In the genomic region with DNA sequence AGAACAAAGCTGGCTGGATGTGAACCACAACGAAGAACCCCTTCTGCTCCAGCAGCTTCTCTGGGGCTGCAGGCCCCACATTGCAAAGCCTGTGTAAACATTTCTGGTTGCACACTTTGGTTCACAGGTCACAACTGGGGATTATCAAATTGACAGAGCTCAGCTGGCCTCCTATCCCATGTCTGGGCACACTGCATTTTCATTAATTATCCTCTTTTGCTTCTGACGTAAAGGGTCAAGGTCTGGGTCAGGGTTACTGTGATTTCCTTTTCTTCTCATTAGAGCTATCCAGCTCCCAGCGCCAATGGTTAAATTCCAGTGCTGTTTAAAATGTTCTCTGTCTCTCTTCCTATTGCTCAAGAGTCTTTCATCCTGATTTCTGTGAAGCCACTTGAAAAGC, we compare ENCODE assay signal across 10 mouse cellular contexts.
A peak's percentile ranks its signal among the peaks of the same experiment; 100 is the strongest.
DNase-seq lines count a peak whose midpoint lies in the region; ATAC-seq lines count a peak whose summit lies in the region.
"Had no signal": no experiment of that assay in that cellular context is flagged by ENCODE, and none has a peak within 500 bp of the region (broad histone marks: within the 10 kb centered on the region; RNA-seq: fewer than 3 reads in every experiment).

No protein-coding gene starts in this region.

- H3K4me1 ChIP-seq in hindbrain, embryonic 11.5 days (replicated peaks; ENCODE audit: control insufficient read depth, insufficient read depth, low read length), result no peaks in the 10 kb centered on the region
- H3K4me1 ChIP-seq in hindbrain, embryonic 13.5 days (replicated peaks), result peaks cover 8% of the 10 kb centered on the region
- peaks cover 7% of the 10 kb centered on the region; the same call in 1 of the 2 replicates for H3K4me1 ChIP-seq in heart, embryonic 10.5 days
- H3K4me1 ChIP-seq in stomach, embryonic 14.5 days (ENCODE audit: control insufficient read depth, insufficient read depth, low read length), result peaks cover 12% of the 10 kb centered on the region
- H3K4me1 ChIP-seq in forebrain, embryonic 12.5 days, result peaks cover 5% of the 10 kb centered on the region; the same call in 1 of the 2 replicates

- no peak overlapping the region for H3K27ac ChIP-seq in hindbrain, embryonic 11.5 days (ENCODE audit: low read depth, low read length)
- no peak overlapping the region for H3K27ac ChIP-seq in hindbrain, embryonic 13.5 days
- H3K27ac ChIP-seq in heart, embryonic 10.5 days, result 0 out of 2 replicates have a peak overlapping the region, but pooled peaks have one; percentile 45
- H3K27ac ChIP-seq in stomach, embryonic 14.5 days (ENCODE audit: low read length), result peak overlapping the region; percentile 49; the same call in 1 of the 2 replicates
- no peak overlapping the region for H3K27ac ChIP-seq in forebrain, embryonic 12.5 days
- H3K27ac ChIP-seq: liver, embryonic 14.5 days had no signal

- no peaks in the 10 kb centered on the region for H3K27me3 ChIP-seq in hindbrain, embryonic 11.5 days (ENCODE audit: control insufficient read depth, insufficient read depth, low read length)
- no peaks in the 10 kb centered on the region for H3K27me3 ChIP-seq in hindbrain, embryonic 13.5 days
- no peaks in the 10 kb centered on the region for H3K27me3 ChIP-seq in heart, embryonic 10.5 days (ENCODE audit: insufficient read depth, poor library complexity, severe bottlenecking)
- H3K27me3 ChIP-seq in stomach, embryonic 14.5 days (ENCODE audit: control insufficient read depth, insufficient read depth, low read length), result no peaks in the 10 kb centered on the region
- no peaks in the 10 kb centered on the region for H3K27me3 ChIP-seq in forebrain, embryonic 12.5 days

- H3K9me3 ChIP-seq in hindbrain, embryonic 11.5 days (ENCODE audit: control insufficient read depth, low read length), result no peaks in the 10 kb centered on the region
- H3K9me3 ChIP-seq in hindbrain, embryonic 13.5 days, result no peaks in the 10 kb centered on the region
- no peaks in the 10 kb centered on the region for H3K9me3 ChIP-seq in heart, embryonic 10.5 days
- H3K9me3 ChIP-seq in stomach, embryonic 14.5 days (ENCODE audit: control insufficient read depth, low read depth, low read length), result no peaks in the 10 kb centered on the region
- H3K9me3 ChIP-seq in forebrain, embryonic 12.5 days, result no peaks in the 10 kb centered on the region

- no peak overlapping the region for H3K4me3 ChIP-seq in hindbrain, embryonic 11.5 days (ENCODE audit: low read depth, low read length)
- no peak overlapping the region for H3K4me3 ChIP-seq in hindbrain, embryonic 13.5 days
- no peak overlapping the region for H3K4me3 ChIP-seq in heart, embryonic 10.5 days
- H3K4me3 ChIP-seq in stomach, embryonic 14.5 days (ENCODE audit: low read depth, low read length), result no peak overlapping the region
- H3K4me3 ChIP-seq in forebrain, embryonic 12.5 days (replicated peaks), result no peak overlapping the region

- no peaks in the 10 kb centered on the region for H3K36me3 ChIP-seq in hindbrain, embryonic 11.5 days (ENCODE audit: control insufficient read depth, insufficient read depth, low read length)
- H3K36me3 ChIP-seq in hindbrain, embryonic 13.5 days, result no peaks in the 10 kb centered on the region; the same call in 1 of the 2 replicates
- 0 out of 2 replicates have a peak, but pooled peaks cover 6% of the 10 kb centered on the region for H3K36me3 ChIP-seq in heart, embryonic 10.5 days
- no peaks in the 10 kb centered on the region for H3K36me3 ChIP-seq in stomach, embryonic 14.5 days (ENCODE audit: control insufficient read depth, insufficient read depth, low read length)
- no peaks in the 10 kb centered on the region for H3K36me3 ChIP-seq in forebrain, embryonic 12.5 days (replicated peaks)

- DNase-seq in hindbrain, embryonic 11.5 days (ENCODE audit: low spot score), result peak; percentile 17
- DNase-seq in heart, embryonic 10.5 days (ENCODE audit: low spot score), result peak; percentile 79
- DNase-seq in liver, result peak; percentile 11
- no peak for DNase-seq in left cerebral cortex, adult 9 months (ENCODE audit: low spot score in 2 of 2)
- DNase-seq in urinary bladder, postnatal 10 days (ENCODE audit: low spot score), result no peak
- DNase-seq: gastrocnemius, postnatal 36 days had no signal

- ATAC-seq in hindbrain, embryonic 11.5 days (ENCODE audit: low FRiP score), result no peak
- no peak for ATAC-seq in hindbrain, embryonic 13.5 days (ENCODE audit: low FRiP score)
- peak; percentile 74; the same call in 1 of the 2 replicates for ATAC-seq in stomach, embryonic 14.5 days (ENCODE audit: insufficient number of reproducible peaks, insufficient read depth, low FRiP score, low read depth)
- no peak for ATAC-seq in forebrain, embryonic 12.5 days (ENCODE audit: low FRiP score)

- H3K9ac ChIP-seq in hindbrain, embryonic 11.5 days (ENCODE audit: low read depth, low read length), result no peak overlapping the region
- H3K9ac ChIP-seq in hindbrain, embryonic 13.5 days, result no peak overlapping the region
- H3K9ac ChIP-seq in stomach, embryonic 14.5 days (replicated peaks; ENCODE audit: low read depth, low read length), result no peak overlapping the region
- no peak overlapping the region for H3K9ac ChIP-seq in forebrain, embryonic 12.5 days
- H3K9ac ChIP-seq: liver, embryonic 14.5 days had no signal

- 17% methylated on average over 3 of the region's 3 CpGs for WGBS in hindbrain, embryonic 11.5 days
- WGBS in hindbrain, embryonic 13.5 days, result 20% methylated on average over 3 of the region's 3 CpGs
- WGBS in heart, embryonic 10.5 days, result 46% methylated on average over 3 of the region's 3 CpGs
- WGBS in stomach, embryonic 14.5 days, result under 1% methylated on average over 3 of the region's 3 CpGs
- WGBS in forebrain, embryonic 12.5 days, result 43% methylated on average over 3 of the region's 3 CpGs

- no peak overlapping the region for H3K4me2 ChIP-seq in hindbrain, embryonic 11.5 days (replicated peaks; ENCODE audit: low read depth, low read length)
- H3K4me2 ChIP-seq in hindbrain, embryonic 13.5 days, result no peak overlapping the region
- no peak overlapping the region for H3K4me2 ChIP-seq in stomach, embryonic 14.5 days (replicated peaks; ENCODE audit: low read depth, low read length)
- H3K4me2 ChIP-seq in forebrain, embryonic 12.5 days, result no peak overlapping the region

Comparison
In these comparisons a context has a peak if more than half of its experiments do, and no peak if none do; other contexts are left out.
1. DNase-seq: peak in hindbrain, embryonic 11.5 days (single experiment), heart, embryonic 10.5 days (single experiment) and liver (single experiment); none in left cerebral cortex, adult 9 months (0 of 2) and urinary bladder, postnatal 10 days (single experiment).
2. H3K27ac ChIP-seq: peak in heart, embryonic 10.5 days (single experiment) and stomach, embryonic 14.5 days (single experiment); none in hindbrain, embryonic 11.5 days (single experiment), hindbrain, embryonic 13.5 days (single experiment) and forebrain, embryonic 12.5 days (single experiment).